Mouse (Mus musculus): ENCODE data around the gene Dnah9.

Gene Dnah9

DNA sequence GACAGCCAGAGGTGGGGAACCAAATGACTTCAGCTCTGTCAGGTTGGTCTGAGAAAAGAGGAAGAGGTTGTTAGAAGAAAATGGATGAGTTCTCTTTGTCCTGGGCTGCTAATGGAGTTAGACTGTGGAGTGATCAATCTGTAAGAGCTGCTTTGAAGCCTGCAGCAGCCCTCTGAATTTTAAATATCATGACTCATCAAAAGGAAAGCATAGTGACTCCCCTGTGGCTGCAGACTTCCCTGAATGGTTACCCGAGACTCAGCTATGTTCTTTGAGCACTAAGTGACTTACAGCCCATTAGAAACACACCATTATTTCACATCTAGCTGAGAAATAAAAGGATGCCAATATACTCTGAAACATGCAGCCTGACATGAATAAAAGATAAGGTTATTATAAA is 240.4 kb downstream of the Dnah9 start:
- DNase-seq (ENCODE audit: low read depth, low spot score), result no peak

GRCm38 (mm10) chr11:65918480-65919236 is 249.7 kb downstream of the Dnah9 start:
- DNase-seq (ENCODE audit: low read depth, low spot score), result peak; percentile 5

GRCm38 (mm10) chr11:65909195-65909594 is 259.2 kb downstream of the Dnah9 start:
- no peak for DNase-seq (ENCODE audit: low read depth, low spot score)

DNA sequence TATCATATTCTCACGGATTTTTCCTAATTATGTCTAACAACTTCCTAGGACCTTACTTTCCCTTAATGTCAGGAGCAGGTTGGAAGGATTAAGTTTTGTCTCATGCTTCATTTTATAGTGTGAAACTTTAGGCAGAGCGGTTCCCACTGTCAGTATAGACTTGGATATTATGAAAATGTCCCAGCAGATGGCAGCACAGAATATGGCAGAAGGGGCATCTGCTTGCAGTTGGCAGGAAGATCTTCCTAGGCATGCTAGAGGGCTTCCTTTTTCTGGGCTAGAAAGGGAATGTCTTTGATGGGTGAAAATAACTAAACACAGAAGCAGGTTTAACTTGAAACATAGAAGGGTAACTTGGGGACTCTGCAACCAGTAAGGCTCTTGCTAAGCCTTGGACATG is 262.9 kb downstream of the Dnah9 start:
- DNase-seq (ENCODE audit: low read depth, low spot score), result no peak

- no peak for DNase-seq (ENCODE audit: low read depth, low spot score)
Observed at GRCm38 (mm10) chr11:65903944-65904343, 264.4 kb downstream of the Dnah9 start.

- DNase-seq (ENCODE audit: low read depth, low spot score), result no peak
Observed at GRCm38 (mm10) chr11:65881465-65881864, 286.9 kb downstream of the Dnah9 start.

- DNase-seq (ENCODE audit: low read depth, low spot score), result no peak
Observed at GRCm38 (mm10) chr11:65877146-65877775, 291.1 kb downstream of the Dnah9 start.

DNA sequence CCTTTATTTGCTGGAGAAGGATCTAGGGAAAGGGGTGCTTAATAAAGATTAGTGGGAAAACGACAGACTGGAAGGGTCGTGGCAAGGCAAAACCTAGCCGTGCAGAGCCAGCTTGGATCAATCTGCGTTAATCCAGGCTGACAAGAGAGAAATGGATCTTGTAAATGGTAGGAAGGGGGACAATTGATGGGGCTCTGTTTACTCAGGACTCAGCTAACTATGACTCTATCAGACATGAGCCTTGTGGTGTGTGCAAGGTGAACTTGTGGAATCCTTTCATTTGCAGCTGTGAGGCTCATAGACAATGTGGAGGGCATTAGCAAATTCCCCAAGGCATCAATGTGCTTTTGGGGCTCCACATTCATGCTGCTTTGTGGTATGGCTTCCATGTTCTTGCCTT is 306.9 kb downstream of the Dnah9 start:
- no peak for DNase-seq (ENCODE audit: low read depth, low spot score)

GRCm38 (mm10) chr11:65852066-65852465 is 316.3 kb downstream of the Dnah9 start:
- DNase-seq (ENCODE audit: low read depth, low spot score), result peak; percentile 47

GRCm38 (mm10) chr11:65846446-65846845 is 321.9 kb downstream of the Dnah9 start:
- no peak for DNase-seq (ENCODE audit: low read depth, low spot score)

- DNase-seq (ENCODE audit: low read depth, low spot score), result no peak
Observed at GRCm38 (mm10) chr11:65838999-65839398, 329.4 kb downstream of the Dnah9 start.

DNA sequence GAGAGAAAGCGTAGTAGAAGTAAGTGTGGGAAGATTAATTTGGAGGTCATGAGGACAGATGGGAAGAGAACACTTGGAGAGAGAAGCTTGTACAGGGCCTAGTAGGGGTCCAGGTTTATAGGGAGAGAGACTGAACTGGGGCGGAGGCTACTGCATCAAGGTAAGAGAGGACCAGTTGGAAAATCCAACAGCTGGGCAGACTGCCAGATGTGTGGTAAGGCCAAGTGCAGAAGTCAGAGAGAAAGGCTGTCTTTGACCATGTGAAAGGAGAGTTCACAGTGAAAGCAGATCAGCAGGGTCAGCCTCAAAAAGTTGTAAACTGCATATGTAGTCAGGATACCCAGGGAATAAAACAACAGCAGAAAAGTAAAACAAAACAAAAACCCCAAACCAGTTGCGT is 343.8 kb downstream of the Dnah9 start:
- DNase-seq (ENCODE audit: low read depth, low spot score), result no peak

DNA sequence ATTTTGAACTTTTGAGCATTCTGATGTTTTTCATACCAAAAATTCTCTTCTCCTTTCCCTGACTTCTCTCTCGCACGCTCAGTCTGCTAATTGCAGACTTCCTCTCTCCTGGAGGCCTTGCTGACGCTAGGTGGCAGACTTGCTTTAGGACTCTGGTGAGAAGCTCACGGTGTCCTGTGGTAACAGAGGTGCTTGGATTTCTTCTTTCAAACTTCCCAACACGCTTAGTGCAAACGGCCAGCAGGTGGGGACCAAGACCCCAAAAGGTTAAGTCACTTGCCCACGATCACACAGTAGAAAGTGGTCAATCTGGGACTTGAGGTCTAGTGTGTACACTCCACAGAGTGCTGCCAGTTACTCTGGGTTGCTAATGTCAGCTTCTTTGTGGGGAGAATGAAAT is 347.5 kb downstream of the Dnah9 start:
- DNase-seq (ENCODE audit: low read depth, low spot score), result peak; percentile 83

DNA sequence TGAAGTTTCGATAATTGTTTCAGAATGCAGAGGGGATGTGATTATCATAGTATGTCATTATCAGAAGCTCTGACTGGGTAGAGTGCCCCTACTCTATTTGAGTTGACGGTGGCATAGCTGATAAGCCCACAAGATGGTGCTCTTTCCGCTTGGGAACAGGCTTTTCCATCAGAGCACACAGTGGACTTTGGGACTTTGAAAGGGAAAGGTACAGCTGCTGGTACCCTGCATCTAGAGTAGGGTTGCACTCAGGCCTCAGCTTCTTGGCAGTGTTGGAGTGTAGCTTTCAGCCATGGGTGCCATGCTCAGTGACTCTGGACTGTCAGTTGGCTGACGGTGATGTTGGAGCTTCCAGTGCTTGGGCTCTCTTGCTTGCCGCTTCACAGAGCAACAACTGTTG is 348.1 kb downstream of the Dnah9 start:
- DNase-seq (ENCODE audit: low read depth, low spot score), result peak; percentile 17

- no peak for DNase-seq (ENCODE audit: low read depth, low spot score)
Observed at GRCm38 (mm10) chr11:65818193-65818592, 350.2 kb downstream of the Dnah9 start.

GRCm38 (mm10) chr11:65816237-65816636 is 352.1 kb downstream of the Dnah9 start:
- no peak for DNase-seq (ENCODE audit: low read depth, low spot score)

GRCm38 (mm10) chr11:65814381-65814780 is 354.0 kb downstream of the Dnah9 start:
- DNase-seq (ENCODE audit: low read depth, low spot score), result no peak

DNA sequence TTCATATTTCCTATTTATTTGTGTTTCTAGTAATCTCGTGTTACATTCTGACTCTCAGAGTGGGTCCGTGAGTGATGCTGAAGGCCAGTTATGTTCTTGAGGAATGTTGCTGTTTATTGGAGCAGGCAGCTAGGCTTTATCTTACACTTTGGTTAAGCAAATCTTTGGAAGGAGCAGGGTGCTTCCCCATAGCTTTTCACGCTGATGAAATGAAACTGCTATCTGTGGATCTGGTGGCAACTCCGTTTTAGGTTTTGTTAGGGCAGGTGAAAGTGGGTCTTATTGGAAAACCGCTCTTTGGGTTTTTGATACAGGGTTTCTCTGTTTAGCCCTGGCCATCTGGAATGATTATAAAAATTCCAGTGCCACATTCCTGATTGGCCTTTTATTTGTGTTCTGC is 356.3 kb downstream of the Dnah9 start:
- DNase-seq (ENCODE audit: low read depth, low spot score), result no peak

DNA sequence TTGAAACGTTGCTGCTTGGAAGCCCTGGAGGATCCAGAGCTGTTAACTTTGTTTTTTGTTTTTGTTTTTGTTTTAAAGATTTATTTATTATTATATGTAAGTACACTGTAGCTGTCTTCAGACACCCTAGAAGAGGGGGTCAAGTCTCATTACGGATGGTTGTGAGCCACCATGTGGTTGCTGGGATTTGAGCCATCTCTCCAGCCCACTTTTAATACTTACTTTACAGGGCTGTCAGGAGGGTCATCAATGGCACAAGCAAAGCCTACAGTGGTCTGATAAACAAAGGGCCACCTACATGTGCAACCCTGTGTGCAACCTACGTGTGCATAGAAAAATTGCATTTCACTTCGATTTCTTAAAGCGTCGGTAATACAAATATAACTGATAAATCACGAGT is 360.8 kb downstream of the Dnah9 start:
- no peak for DNase-seq (ENCODE audit: low read depth, low spot score)

GRCm38 (mm10) chr11:65806909-65807504 is 361.3 kb downstream of the Dnah9 start, which contains the start of gene Zkscan6:
TSS of gene Zkscan6 (plus strand) at chr11:65807175.
- DNase-seq (ENCODE audit: low read depth, low spot score), result peak; percentile 96

DNA sequence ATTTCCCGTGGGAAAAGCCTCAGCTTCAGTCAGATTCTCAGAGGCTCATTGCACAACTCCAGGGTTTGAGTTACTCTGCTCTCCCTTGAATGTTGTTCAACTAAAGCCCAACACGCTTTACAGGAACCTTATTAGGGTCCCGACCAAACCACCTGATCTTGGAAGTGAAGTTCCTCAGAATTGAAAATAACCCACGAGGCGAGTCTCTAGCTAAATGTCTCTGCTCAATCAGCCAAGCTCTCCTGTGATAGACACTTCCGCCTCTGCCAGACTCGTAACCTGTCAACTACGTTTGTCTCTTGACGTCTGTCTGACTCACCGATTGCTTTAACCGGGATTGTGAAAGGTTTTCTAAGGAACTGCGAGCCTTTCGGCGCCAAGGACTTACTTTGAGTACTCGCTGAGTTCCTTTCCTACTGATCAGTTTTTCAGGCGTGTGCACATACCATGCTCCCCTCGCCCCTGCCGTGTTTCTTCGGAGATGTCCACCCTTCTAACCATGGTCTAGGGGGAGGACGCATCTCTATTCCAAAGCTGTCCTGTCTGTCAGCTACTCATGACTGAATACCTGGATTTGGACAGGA is 361.9 kb downstream of the Dnah9 start:
- DNase-seq (ENCODE audit: low read depth, low spot score), result no peak

DNA sequence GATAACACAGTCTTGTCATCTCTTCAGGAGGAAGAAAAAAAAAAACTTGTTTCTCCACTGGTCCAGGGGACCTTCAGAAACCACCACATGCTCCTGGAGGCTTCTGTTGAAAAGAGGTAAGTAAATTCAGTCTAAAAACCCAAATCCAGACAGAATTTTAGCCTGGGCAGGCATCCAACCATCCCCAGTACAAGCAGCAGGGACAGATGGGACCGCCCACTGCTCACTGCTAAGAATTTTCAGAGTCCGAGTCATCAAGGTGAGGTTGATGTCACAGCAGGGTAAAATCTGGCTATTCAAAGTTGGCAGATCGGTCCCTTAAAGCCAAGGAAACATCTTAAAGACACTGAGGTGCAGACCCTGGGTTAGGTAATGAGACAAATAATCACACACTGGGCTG is 366.5 kb downstream of the Dnah9 start:
- no peak for DNase-seq (ENCODE audit: low read depth, low spot score)

- DNase-seq (ENCODE audit: low read depth, low spot score), result no peak
Observed at GRCm38 (mm10) chr11:65795896-65796295, 372.5 kb downstream of the Dnah9 start.
